Mouse (Mus musculus) myocyte (in vitro differentiated cells): ENCODE results near the gene Chmp5.

ENCODE experiments used
- CEBPB ChIP-seq: IDR thresholded peaks from 2 replicates; pipeline ENCODE4 v1.6.1; 2011; ENCODE audit warnings: mild to moderate bottlenecking, moderate library complexity; ENCODE audit not compliant: poor library complexity, insufficient read depth, severe bottlenecking
- E2F4 ChIP-seq: IDR thresholded peaks from one replicate; pipeline ENCODE4 v1.6.1; 2011; ENCODE audit warnings: mild to moderate bottlenecking, control low read depth, moderate library complexity; ENCODE audit not compliant: insufficient read depth
- MAX ChIP-seq: IDR thresholded peaks from one replicate; pipeline ENCODE4 v1.6.1; 2011; ENCODE audit warnings: low read depth, mild to moderate bottlenecking, control low read depth
- MYOD1 ChIP-seq, 3 experiments: IDR thresholded peaks; one replicate each; pipeline ENCODE4 v1.6.1; 2011; ENCODE audit warnings: control low read depth in 2 of 3, low read depth in 2 of 3, mild to moderate bottlenecking in 2 of 3, moderate library complexity in 1 of 3; ENCODE audit not compliant: insufficient read length in 2 of 3, control insufficient read depth in 1 of 3
- MYOG ChIP-seq, 3 experiments: IDR thresholded peaks; one replicate each; pipeline ENCODE4 v1.6.1; 2011; ENCODE audit warnings: control low read depth in 2 of 3, low read depth in 2 of 3, mild to moderate bottlenecking in 2 of 3; ENCODE audit not compliant: insufficient read length in 2 of 3, control insufficient read depth in 1 of 3, insufficient read depth in 1 of 3
- POLR2A ChIP-seq: IDR thresholded peaks from one replicate; pipeline ENCODE4 v1.6.1; 2011; ENCODE audit warnings: low read depth, mild to moderate bottlenecking, control low read depth, moderate library complexity; ENCODE audit not compliant: insufficient read length
- POLR2AphosphoS2 ChIP-seq: IDR thresholded peaks from one replicate; pipeline ENCODE4 v1.6.1; 2011; ENCODE audit warnings: low read depth, control low read depth; ENCODE audit not compliant: insufficient read length
- SRF ChIP-seq: IDR thresholded peaks from one replicate; pipeline ENCODE4 v1.6.1; 2011; ENCODE audit warnings: low read depth; ENCODE audit not compliant: control insufficient read depth, insufficient read length
- TCF12 ChIP-seq: IDR thresholded peaks from one replicate; pipeline ENCODE4 v1.6.1; 2011; ENCODE audit warnings: mild to moderate bottlenecking, control low read depth; ENCODE audit not compliant: poor library complexity, insufficient read depth, severe bottlenecking
- TCF3 ChIP-seq: IDR thresholded peaks from one replicate; pipeline ENCODE4 v1.6.1; 2011; ENCODE audit warnings: low read depth, control low read depth; ENCODE audit not compliant: insufficient read length
- USF1 ChIP-seq: IDR thresholded peaks from one replicate; pipeline ENCODE4 v1.6.1; 2011; ENCODE audit warnings: low read depth, mild to moderate bottlenecking, control low read depth, moderate library complexity

- TF ChIP-seq MYOD1 (IDR thresholded peaks at IDR 0.05; ENCODE audit: control insufficient read depth in 1 of 3, insufficient read length in 2 of 3, low read depth in 2 of 3) (peak in 1 of 3 experiments; percentile 31), TCF3 (no peak), POLR2A (peak; percentile 96), TCF12 (no peak), POLR2AphosphoS2 (peak; percentile 92), USF1 (peak; percentile 94), MYOG (IDR thresholded peaks at IDR 0.05; ENCODE audit: control insufficient read depth in 1 of 3, insufficient read depth in 1 of 3, insufficient read length in 2 of 3, low read depth in 2 of 3) (peak in 2 of 3 experiments; percentile 9 to 19), MAX (peak; percentile 59), CEBPB (no peak), E2F4 (no peak), SRF (peak; percentile 84)
These were observed 22.9 kb downstream of the Chmp5 start, which contains the start of gene Nfx1 for GRCm38 (mm10) chr4:40970842-40971701.
